Comparison of ENCODE assay signal across 18 mouse cellular contexts in genomic region chr13:98791693-98792092, GRCm38 (mm10).
"Had no signal": no experiment of that assay in that cellular context is flagged by ENCODE, and none has a peak within 500 bp of the region (broad histone marks: within the 10 kb centered on the region; RNA-seq: fewer than 3 reads in every experiment).

No protein-coding gene starts in this region.

- ATAC-seq: hindbrain, postnatal 0 days; intestine, embryonic 16.5 days; liver, postnatal 0 days had no signal

- DNase-seq: gastrocnemius, adult 2 months; gastrocnemius, postnatal 10 days; gastrocnemius, postnatal 25 days; heart, adult 18-20 months; heart, postnatal 14 days; heart, postnatal 36 days; kidney, adult 11 months; kidney, adult 2 months; kidney, adult 9 months; kidney, postnatal 14 days; kidney, postnatal 36 days; layer of hippocampus, adult 9-11 months; layer of hippocampus, postnatal 36 days; liver; liver, embryonic 13.5 days; liver, postnatal 0 days had no signal
